ENCODE assay signal across 8 mouse cellular contexts in genomic region chr5:137741023-137741931, GRCm38 (mm10). TPM values are rescaled to one million over a fixed set of nuclear protein-coding genes. Genes with fewer than 3 reads are reported as not detected.
A peak's percentile ranks its signal among the peaks of the same experiment; 100 is the strongest.
DNase-seq lines count a peak whose midpoint lies in the region; ATAC-seq lines count a peak whose summit lies in the region.

Gene Nyap1, minus strand, starts transcription at chr5:137741607.

- H3K9ac ChIP-seq in forebrain, embryonic 16.5 days (replicated peaks; ENCODE audit: low read depth, low read length): peak within 1 kb of the TSS; percentile 79

- H3K4me2 ChIP-seq in forebrain, embryonic 16.5 days (ENCODE audit: low read length): peak within 1 kb of the TSS; percentile 84

- peaks cover 48% of the 10 kb centered on the region for H3K4me1 ChIP-seq in forebrain, embryonic 16.5 days (replicated peaks; ENCODE audit: control insufficient read depth, insufficient read depth, low read length)

- no peaks in the 10 kb centered on the region; the same call in 1 of the 2 replicates for H3K36me3 ChIP-seq in forebrain, embryonic 16.5 days (ENCODE audit: control insufficient read depth, insufficient read depth)

- peak; percentile 90 for ATAC-seq in forebrain, embryonic 16.5 days
- ATAC-seq in hematopoietic stem cell, adult 5-6 weeks (replicated peaks in 1 of 2; ENCODE audit: insufficient read depth in 1 of 2, low FRiP score in 2 of 2, low TSS enrichment in 1 of 2, low read depth in 1 of 2, poor library complexity in 2 of 2, severe bottlenecking in 2 of 2): peak; percentile 51 to 55

- H3K4me3 ChIP-seq in forebrain, embryonic 16.5 days (replicated peaks; ENCODE audit: low read length): peak within 1 kb of the TSS; percentile 67

- H3K27ac ChIP-seq in forebrain, embryonic 16.5 days (ENCODE audit: low read length): peak within 1 kb of the TSS; percentile 90

- DNase-seq in MEL-GATA-1-ER (ENCODE audit: extremely low read depth, low read depth): peak; percentile 44
- peak; percentile 87 for DNase-seq in cerebellum, adult 11-12 months
- peak; percentile 86 to 91 for DNase-seq in layer of hippocampus, postnatal 14 days (ENCODE audit: low spot score in 2 of 2)
- DNase-seq in lung, postnatal 14 days: peak; percentile 81
- peak; percentile 82 for DNase-seq in ovary, postnatal 36 days (ENCODE audit: low spot score)
- peak; percentile 95 for DNase-seq in thymus, postnatal 36 days

- under 1% methylated on average over 56 of the region's 71 CpGs for WGBS in forebrain, embryonic 16.5 days

- no peaks in the 10 kb centered on the region for H3K9me3 ChIP-seq in forebrain, embryonic 16.5 days (ENCODE audit: control insufficient read depth, low read length)

- H3K27me3 ChIP-seq in forebrain, embryonic 16.5 days (replicated peaks; ENCODE audit: control insufficient read depth, insufficient read depth, low read length): no peaks in the 10 kb centered on the region

RNA-seq across cellular contexts. Expression of gene Nyap1, which starts in this region (rescaled TPM):
- polyA plus RNA-seq in forebrain, embryonic 16.5 days (2015; fragmentation: Nextera tagmentation; extraction: Ambion mirVana): 52.3 and 59.8 TPM in 2 replicates
- 0.05 and 0.25 TPM in 2 replicates for total RNA-seq in hematopoietic stem cell, adult 5-6 weeks (2017)
- 10 to 100 TPM; 73.9 to 75.0 TPM for total RNA-seq in layer of hippocampus, postnatal 14 days (2021)

Comparison
In these comparisons a context has a peak if more than half of its experiments do, and no peak if none do; other contexts are left out.
1. Peak in every context shown above with its lines: DNase-seq, ATAC-seq, H3K4me3 ChIP-seq and H3K27ac ChIP-seq.
2. RNA of gene Nyap1 (total RNA-seq): 73.9 to 75.0 TPM in layer of hippocampus, postnatal 14 days; 0.05 to 0.25 TPM in hematopoietic stem cell, adult 5-6 weeks; every median in the first group is over 10 times any median in the second.
3. Peak in ATAC-seq in hematopoietic stem cell, adult 5-6 weeks; RNA of the gene not detected or under 1 TPM.
4. DNase-seq: peak in every context shown above with its lines; median percentile 95 in thymus, postnatal 36 days; 88 in layer of hippocampus, postnatal 14 days; 87 in cerebellum, adult 11-12 months; 82 in ovary, postnatal 36 days; 81 in lung, postnatal 14 days; 44 in MEL-GATA-1-ER.